Mouse (Mus musculus) layer of hippocampus, postnatal 36 days (tissue): ENCODE measurements around the gene 1700020D05Rik. TPM values are rescaled to one million over a fixed set of nuclear protein-coding genes. Genes with fewer than 3 reads are reported as not detected.

ENCODE experiments used
- DNase-seq, 2 experiments: peaks; one replicate each; pipeline ENCODE4 v3.0.0; 2022
- total RNA-seq, 2 experiments: library from RNA; stranded (reverse); gene quantifications; 2 replicates each; pipeline ENCODE4 v1.2.3; 2021

1700020D05Rik gene
- total RNA-seq, 2 experiments from 2014 or later = 5.4 to 8.8 TPM

DNA sequence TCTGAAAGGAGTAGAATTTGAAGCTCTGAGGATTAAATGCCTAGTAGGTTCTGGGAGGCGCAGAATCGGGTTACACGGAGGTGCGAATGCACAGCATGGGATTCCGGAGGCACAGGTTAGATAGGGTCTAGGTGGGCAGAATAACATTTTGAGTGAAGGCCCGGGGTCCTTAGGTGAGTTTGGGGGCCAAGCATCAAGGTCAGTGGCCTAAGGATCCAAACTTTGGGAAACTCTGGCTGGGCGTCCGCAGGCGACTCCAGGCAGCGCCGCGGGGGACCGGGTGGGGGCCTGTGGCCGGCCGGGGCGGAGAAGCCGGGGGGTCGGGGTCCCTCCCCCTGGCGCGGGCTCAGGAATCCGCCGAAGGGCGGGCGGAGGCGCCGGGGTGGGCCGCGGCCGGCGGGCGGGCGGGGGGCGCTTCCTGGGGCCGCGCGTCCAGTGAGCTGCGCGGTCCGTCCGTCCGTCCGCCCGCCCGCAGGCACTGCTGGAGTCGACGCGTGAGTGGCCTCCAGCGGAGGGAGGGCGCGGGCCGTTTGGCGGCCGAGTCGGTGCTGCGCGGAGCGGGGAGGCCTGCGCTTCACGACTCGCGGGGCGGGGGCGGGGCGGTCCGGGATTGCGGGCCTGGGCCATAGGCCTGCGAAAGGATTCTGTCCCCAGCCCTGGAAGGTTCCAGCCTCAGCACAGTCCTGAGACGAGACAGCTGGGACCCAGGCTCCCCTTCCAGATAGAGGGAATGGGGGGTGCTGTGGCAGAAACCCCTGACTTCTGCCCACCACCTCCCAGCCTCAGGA lies 29.1 kb downstream of the 1700020D05Rik start:
- no peak for DNase-seq

DNA sequence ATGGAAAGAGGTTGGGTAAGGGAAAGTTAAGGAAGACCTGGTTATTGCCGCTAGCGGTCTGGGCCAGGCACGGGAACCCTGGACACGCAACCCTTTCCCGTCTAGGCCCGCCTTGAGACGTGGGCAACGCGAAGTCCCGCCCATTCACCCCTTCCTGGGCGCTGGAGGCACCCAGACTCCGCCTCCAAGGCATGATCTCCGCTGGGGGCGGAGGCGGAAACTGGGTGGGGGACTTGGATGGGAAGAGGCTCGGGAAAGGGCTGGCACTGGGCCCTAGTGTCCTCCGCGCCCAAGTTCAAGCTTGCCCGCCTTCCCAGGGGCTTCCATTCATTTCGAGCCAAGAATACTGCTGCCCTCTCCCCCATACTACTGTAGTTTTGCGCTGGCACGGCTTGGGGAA lies 29.9 kb downstream of the 1700020D05Rik start, which contains the start of gene Efemp2:
Gene Efemp2 (plus strand): TSS at position 235 of the 400 bp plus-strand sequence.
- DNase-seq = peak; percentile 57 to 68

DNA sequence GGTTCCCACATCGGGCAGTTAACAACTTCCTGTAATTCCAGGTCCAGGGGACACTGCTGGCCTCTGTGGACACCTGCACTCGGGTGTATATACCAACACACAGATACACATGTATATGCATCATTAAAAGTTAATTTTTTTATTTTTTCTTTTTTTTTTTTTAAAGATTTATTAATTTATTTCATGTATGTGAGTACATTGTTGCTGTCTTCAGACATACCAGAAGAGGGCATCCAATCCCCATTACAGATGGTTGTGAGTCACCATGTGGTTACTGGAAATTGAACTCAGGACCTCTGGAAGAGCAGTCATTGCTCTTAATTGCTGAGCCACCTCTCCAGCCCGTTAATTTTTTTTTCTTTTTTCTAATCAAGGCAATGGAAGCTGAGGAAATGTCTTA lies 30.7 kb downstream of the 1700020D05Rik start:
- no peak for DNase-seq

DNA sequence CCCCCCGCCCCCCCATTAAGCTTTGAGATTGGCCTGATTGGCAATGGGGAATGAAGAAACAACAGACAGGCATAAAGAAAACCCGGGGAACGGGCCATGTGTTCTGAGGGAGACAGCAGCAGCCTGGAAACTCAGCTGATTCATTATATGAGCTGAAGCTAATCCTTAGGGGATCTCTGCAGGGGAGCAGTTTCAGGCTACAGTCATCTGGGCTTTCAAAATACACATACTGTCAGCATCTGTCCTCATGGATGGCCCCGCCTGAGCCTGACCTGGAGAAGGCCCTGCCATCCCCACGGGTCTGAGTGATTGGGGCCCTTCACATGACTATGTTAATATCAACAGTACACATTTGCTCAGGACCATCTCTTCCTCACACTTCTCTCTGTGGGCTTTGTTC lies 31.7 kb downstream of the 1700020D05Rik start:
- DNase-seq = no peak

DNA sequence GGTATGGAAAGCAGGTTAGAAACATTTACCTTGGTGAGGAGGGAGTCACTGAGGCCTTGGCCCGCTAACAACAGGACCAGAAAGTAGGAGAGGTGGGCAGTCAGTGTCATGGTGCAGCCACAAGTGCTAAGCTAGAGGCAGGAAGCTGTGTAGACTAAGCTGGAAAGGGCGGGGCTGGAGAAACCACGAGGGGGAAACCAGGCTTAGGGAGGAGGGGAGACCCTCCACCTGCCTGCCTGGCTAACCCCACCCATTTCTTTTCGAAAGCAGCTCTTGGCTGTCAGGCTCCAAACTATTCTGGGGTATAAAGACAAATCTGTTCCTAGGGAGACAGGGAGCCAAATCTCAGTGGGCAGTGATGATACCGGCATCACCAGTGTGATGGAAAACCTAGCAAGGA lies 35.2 kb downstream of the 1700020D05Rik start, which contains the start of gene Ctsw:
Gene Ctsw (minus strand): TSS at position 134 of the 400 bp plus-strand sequence.
- DNase-seq = no peak

DNA sequence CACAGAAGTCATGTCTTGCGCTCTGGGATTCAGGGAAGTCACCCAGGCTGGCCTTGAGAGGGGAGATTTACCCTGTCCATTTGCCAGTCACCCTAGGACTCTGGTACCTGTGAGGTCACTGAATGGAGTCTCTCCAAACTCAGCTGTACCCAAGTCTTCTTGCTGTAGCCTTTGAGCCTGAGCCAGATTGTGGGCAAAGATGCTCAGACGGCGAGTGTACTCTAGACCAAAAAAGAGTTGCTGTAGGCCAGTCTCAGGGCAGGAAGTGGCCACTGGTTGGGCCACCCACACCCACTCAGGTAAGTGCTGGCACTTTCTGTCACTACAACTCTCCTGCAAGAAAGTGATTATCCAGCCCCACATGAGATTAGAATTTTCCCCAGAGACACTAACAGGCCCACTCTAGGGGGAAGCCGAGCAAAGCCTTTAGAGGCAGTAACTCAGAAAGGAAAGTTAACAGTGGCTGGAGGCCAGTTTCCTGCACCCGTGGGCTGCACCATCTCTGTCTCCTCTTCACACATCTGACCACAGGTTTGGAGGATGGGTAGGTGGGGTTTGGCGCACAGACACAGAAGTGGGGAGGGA lies 36.6 kb downstream of the 1700020D05Rik start:
- no peak for DNase-seq

DNA sequence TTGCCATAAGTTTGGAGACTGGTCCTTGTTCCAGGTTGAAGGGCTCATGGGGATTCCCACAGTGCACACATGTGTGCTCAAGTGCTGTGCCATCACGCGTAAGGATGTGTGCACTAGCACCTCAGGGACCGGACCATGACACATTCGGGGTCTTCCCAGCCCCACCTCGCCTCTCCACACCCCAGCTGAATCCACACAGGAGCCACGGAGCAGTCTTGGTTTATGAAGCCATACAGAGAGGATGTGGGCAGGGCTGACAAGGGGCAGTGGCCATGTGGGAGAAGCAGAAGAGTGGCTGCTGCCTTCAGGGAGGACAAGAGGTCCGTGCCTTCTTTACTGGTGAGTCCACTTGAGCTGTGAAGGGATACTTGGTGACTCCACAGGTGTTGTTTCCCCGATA lies 38.5 kb downstream of the 1700020D05Rik start:
- DNase-seq = no peak

DNA sequence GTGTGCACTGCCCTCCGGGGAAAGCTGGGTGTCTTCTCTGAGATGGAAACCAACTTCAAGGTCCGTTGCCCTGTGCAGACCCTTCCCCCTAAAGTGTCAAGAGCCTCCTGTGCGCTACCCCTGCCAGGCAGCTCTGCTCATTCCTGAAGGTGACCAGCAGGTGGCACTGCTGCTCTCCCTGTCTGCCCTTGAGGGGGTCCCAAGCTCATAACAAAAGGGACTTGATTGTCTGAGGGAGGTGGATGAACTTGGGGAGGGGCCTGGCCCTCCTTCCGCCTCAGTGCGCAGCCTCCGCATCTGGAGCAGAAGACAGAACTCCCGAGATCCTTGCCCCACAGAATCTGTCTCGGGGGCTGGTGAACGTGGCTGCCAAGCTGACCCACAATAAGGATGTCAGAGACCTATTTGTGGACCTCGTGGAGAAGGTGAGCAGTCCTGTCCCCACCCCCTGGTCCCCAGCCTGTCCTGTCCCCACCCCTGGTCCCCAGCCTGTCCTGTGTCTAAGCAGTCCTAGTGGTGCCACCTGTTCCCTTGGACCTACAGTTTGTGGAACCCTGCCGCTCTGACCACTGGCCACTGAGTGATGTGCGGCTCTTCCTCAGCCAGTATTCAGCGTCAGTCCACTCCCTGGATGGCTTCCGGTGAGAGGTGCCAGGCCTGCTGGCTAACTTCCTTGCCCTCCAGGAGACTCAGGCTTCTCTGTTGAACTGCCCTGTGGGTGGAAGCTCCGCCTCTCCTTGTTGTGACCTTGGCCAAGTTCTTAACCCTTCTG lies 39.6 kb downstream of the 1700020D05Rik start:
- peak; percentile 46 to 58 for DNase-seq

DNA sequence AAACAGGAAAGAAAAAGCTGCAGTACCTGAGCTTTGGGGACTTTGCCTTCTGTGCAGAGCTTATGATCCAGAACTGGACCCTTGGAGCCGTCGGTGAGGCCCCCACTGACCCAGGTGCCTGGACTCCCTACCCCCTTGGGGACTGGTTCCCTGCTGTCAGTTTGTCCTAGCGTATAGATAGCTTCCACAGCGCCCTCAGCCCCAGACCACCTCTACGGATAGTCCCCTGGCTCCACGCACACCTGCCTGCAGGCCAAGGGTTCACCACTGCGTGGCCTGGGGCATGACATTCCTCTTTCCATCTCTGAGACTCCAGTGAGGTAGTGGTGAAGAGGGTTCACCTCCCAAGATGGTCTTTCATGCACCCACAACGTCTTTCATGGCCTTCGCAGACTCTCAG lies 40.4 kb downstream of the 1700020D05Rik start:
- no peak for DNase-seq

DNA sequence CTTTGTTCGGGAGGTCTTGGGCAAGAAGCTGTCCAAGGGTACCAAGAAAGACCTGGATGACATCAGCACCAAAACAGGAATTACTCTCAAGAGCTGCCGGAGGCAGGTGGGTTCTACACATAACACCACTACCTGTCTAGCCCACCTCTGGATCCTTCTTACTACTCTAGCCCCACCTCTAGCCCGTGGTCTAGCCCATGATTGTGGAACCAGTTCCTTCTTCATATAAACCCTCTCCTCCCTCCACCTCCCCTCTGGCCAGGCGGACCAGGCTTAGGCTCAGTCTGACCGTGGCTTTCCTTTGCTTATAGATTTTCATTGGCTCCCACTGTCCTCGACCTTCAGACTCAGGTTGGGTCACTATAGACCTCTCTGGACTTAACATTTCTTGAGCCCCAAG lies 42.2 kb downstream of the 1700020D05Rik start:
- DNase-seq = no peak

DNA sequence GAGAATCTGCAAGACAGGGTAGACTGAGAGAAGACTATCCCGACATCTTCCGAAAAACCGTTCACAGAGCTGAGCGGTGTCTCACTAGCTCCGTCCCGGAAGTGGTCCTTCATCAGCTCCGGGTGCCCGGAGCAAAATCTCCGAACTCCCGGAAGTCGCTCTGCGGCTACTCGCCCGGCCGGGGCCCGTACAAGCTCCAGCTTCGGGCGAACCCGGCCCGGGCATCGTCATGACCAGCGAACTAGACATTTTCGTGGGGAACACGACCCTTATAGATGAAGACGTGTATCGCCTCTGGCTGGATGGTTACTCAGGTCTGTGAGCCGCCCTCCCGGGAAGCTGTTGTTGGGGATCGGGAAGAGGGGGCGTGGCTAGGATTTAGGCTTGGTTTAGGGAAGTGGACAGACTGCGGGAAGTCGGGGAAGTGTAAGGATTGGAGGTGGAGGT lies 43.1 kb downstream of the 1700020D05Rik start, which contains the start of gene Fibp:
Gene Fibp (plus strand): TSS at position 151 of the 447 bp plus-strand sequence.
- DNase-seq = peak; percentile 84 to 86

DNA sequence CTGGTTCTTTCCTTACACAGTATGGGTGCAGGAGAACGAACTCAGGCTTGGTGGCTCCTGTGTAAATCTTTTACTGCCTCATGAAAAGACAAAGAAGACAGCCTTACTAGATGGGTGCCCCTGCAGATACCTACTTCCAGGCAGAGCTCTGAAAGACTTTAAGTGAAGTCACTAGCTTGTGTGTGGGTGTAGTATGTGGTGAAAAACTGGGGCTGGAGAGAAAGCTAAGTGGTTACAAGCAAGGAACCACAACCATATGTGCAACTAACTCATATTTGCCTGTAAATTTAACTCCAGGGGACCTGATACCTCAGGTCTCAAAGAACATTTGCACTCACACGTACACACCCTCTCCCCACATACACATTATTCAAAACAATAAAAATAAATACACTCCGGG lies 43.7 kb downstream of the 1700020D05Rik start:
- no peak for DNase-seq

DNA sequence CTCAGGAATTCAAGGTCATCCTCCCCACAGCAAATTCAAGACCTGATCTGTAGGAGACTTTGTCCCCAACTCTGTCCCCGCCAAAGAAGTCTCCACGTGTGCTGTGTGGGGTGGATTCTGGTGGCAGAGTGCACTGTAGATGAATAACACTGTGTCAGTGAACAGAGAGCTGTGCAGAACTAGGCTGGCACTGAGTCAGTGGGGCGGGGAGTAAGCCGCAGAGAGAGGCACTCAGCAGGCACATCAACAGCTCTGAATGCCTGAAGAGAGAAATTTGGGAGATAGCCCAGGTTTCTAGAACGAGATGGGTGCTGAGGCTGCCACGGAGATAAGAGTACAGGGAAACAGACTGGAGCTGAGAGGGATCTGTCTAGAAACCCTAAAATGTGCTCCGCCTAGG lies 44.6 kb downstream of the 1700020D05Rik start:
- DNase-seq = peak; percentile 56 to 61

DNA sequence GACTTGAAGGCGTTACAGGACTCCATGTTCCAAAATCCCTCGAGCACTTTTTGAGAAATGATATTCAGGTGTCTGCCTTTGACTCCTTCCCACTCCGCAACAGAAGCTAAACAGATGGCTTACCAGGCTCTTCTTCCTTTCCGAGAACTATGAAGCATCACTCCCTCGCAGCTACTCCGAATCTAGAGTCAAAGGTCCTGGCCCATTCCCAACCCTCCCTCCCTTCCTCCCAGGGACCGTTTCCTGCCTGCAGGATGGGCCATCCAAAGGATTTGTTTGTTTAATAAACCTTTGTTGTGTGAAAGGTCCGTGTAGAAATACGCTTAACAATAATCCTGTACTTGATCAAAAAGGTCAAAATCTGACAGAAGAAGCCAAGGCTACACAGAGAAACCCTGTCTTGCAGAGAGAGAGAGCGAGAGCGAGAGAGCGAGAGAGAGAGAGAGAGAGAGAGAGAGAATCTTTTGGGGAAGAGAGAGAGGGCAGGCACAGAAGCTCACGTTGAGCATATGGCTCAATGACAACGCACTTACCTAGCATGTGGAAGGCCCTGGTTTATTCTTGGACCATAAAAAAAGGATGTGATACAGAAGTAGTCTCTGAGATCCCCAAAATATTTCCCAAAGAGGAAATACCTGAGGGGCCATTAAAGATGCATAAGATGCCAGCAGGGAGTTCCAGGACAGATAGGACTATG lies 45.7 kb downstream of the 1700020D05Rik start, which contains the start of gene Ccdc85b:
Gene Ccdc85b (minus strand): TSS at position 149 of the 697 bp plus-strand sequence.
- no peak for DNase-seq

DNA sequence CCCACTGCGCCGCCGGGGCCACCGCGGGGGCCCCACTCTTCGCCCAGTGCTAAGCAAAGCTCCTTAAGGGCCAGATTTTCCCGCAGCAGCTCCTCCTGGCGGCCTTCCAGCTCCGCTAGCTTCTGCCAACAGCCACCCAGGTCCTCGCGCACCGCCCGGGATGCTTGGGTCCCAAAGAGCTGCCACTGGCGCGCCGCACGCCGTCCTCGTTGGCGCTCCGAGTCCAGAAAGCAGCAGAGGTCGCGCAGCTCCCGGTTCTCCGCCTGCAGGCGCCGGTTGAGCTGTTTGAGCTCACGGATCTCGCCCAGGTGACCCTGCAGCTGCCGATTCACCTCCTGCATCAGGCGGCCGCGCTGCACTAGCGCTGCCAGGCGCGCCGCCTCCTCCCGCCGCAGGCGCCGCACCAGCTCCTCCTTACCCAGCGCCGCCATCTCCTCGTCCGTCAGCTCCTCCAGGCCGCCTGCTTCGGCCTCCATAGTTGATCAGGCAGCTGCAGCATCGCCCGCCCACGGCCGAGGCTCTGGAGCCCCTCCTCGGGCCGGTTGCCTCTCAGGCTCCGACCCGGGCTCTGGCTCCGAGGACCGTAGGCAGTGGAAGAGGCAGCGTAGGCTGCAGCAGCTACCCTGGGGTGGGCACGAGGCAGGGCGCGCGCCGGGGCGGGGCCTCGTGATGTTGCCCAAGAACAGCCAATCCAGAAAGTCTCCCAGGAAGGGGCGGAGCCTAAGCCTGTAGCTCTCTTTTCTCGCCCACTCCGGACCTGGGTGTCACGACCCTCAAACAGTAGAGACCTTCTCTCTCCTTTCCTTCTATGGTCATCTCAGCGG lies 46.5 kb downstream of the 1700020D05Rik start:
- DNase-seq = peak; percentile 96

DNA sequence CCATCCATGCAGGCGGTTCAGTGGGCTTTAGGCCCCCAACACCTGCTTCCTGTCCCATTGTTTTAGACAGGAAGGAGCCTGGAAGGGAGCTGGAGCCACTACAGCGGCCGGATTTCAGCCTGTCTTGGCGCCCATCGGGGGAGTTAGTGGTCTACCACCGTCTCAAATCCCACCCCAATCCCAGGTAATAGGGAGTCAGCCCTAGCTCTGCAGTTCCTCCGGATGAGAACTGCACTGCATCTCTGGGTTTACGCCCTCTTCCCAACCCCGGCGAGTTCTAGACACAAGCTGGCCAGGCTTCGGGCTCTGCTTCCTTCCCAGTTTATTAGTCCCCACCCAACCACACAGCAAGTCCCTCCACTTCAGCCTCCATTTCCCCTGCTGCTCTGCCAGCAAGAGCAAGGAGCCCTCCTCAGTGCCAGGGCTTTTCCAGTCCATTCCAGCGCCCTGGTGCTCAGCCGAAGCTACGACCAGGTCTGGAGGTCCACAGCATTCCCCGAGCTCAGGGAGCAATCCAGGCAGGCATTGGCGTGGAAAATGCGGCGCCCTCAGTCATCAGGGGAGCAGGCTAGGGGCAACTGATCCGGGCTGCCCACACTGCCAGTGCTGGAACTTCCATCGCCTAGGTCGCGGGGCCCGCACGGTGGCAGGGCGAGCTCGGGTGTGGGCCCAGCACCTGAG lies 47.2 kb downstream of the 1700020D05Rik start:
- DNase-seq = no peak

DNA sequence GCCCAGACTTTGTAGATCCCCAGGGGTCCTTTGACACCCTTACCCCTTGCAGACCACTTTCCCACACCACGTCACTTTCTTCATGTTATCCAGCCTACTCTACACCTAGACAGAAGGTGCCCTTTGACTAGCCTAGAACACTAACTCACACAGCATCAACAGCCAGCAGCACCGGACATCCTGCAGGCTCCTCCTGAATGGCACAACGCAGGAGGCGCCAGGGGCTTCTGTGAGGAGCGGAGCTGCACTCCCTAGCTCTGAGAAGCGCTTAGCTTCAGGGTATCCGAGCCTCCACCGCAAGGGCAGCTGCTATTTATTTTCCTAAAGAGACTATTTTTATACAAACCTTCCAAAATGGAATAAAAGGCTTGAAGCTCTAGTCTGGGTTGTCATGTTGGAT lies 48.0 kb downstream of the 1700020D05Rik start:
- no peak for DNase-seq

DNA sequence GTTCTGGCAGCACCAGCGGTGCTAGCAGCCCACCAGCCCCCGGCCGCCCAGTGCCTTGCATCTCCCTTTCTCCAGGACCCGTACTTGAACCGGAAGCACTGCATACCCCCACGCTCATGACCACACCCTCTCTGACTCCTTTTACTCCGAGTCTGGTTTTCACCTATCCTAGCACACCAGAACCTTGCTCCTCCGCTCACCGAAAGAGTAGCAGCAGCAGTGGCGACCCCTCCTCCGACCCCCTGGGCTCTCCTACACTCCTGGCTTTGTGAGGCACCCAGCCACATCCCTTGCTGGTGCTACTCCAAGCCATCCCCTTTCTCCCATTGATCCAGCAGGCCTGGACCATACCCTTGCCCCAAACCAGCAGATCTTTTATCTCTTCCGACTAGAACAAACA lies 48.5 kb downstream of the 1700020D05Rik start:
- DNase-seq = no peak
